Mouse (Mus musculus): ENCODE data around the gene Btaf1. TPM values are rescaled to one million over a fixed set of nuclear protein-coding genes. Genes with fewer than 3 reads are reported as not detected.

Gene Btaf1
- polyA plus RNA-seq (2015; fragmentation: Nextera tagmentation; extraction: Ambion mirVana) = 8.6 and 10.1 TPM in 2 replicates

DNA sequence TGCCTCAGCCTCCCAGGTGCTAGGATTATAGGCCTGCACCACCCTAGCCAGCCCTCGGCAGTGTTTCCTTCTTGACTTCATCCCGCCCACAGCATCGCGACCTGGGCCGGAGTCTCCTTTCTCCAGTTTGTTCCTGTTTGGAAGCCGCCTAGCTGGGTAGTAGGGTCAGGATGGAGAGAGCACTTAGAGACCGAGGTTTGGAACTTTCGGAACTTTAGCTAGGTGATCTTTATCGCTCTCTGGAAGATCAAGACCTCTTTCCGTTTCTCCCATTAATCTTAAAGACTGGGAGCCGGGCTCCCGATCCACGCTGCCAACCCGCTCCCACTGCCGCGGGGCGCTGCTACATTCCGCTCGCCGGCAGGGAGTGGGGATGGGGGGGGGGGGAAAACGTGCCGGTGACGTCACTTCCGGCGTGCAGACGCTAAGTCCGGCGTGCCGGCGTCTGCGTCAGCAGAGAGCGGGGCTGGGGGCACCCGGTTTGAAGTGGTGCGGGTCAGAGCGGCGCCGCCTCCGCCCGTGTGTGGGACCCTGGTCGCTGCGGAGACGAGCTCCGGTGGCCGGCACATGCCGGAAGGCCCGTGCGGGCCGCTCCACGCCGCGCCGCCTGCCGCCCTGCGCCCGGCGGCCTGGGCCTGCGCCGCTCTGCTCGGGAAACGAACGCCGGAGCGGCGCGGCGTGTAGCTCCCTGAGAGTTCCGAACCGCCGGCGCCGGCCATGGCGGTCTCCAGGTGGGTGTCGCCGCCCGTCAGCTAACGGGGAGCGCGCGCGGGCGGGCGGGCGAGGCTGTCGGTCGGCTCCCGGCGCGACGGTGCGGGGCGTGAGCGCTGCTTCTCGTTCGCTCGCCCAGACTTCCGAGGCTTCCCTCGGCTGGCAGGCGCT, at the start of gene Btaf1:
TSS of gene Btaf1 (plus strand) at position 409 of the 882 bp plus-strand sequence.
- peak; percentile 90 for DNase-seq (ENCODE audit: low spot score)

DNA sequence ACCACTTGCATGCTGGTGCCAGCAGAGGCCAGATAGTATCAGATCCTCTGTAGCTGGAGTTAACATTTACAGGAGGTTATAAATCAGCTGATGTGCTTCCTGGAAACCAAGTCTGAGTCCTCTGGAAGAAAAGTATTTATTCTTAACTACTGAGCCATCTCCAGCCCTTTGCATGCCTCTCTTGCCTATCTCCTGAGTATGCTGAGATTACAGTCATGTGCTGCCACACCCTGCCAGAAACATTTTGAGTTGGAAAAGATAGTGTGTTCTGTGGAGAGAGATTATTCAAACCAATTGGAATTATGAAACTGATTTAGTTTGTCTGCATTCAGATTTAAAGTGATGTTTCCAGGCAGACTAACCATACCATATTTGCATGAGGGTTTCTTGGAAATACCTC, 48.5 kb upstream of the Btaf1 start:
- DNase-seq (ENCODE audit: low spot score) = no peak

DNA sequence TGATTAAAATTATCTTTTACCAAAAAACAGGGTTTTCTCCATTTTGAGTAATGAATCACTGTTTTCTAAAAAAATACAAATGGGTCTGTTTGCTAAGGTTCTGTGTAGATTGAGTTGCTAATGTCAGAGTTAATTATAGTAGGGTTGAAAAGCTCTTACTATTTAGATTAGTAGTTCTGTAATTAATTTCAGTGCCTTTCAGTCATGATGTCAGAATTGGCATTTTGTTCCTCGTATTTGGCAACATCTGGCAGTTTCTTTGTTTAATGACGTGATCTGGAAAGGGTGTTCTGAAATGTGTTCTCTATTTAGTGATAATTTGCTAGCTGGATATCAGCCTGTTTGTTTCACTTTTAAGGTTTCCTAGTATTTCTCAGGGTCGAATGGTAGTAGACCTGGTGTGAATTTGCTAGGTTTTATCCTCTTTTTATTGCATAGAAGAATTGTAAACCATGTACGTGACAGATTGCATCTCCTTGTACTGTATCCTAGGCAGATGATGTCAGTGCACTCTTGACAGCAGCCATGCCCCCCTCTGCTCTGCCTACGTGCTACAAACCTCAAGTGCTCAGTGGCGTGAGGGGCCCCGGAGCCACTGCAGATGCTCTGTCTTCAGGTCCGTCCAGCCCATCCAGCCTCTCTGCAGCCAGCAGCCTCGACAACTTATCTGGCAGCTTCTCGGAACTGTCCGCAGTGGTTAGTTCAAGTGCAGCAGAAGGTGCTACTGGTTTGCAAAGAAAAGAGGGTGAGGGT, 47.0 kb upstream of the Btaf1 start:
- DNase-seq (ENCODE audit: low spot score) = no peak

DNA sequence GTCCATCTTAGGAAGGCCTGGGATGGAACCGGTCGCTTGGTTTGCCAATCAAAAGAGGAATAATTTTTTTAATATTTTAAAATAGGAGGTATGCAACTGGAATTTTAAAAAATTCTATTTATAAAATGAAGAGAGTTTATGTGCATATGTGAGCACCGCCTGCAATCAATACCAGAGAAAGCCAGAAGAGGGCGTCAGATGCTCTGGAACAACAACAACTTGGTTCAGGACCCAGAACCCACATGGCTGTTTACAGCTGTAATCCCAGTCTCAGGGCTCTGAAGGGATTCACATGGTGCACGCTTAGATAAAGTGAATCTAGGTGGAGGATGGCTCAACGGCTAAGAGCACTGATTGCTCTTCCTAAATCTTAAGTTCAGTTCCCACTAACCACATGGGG, 42.8 kb upstream of the Btaf1 start:
- peak; percentile 36 for DNase-seq (ENCODE audit: low spot score)

DNA sequence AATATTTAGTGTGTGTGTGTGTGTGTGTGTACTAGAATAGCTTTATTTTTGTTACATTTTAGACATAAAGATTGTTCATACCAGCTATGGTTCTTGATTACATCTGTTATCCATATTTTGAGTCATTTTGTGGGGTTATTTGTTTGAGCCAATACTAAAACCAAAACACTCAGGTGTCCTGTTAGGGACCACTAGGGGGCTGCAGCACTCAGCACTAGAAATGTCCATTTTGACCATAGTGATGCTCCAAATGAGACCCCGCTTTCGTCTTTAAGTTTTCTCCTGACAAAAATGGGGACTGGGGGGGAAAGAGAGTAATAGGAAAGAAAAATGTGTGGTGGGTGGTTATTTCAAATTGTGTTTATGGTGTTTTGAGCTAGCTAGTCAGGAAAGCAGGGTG, 39.6 kb upstream of the Btaf1 start:
- no peak for DNase-seq (ENCODE audit: low spot score)

DNA sequence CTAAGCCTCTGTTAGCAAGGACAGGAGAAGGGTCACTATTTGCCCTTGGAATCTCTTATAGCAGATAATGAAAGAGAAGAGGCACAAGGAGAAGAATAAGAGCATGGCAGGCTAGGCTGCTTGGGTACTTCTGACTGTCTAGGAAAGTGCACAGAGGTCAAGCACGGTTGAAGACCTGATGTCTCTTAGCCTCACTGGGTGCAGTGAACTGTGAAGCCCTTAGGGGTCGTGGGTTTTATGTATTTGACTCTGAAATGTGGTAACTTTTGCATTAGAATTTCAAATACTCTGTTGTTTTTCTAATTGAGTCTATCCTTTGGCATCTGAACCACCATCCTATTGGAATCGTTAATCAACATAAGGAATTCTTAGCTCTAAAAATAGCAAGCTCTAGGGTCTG, 38.2 kb upstream of the Btaf1 start:
- no peak for DNase-seq (ENCODE audit: low spot score)

DNA sequence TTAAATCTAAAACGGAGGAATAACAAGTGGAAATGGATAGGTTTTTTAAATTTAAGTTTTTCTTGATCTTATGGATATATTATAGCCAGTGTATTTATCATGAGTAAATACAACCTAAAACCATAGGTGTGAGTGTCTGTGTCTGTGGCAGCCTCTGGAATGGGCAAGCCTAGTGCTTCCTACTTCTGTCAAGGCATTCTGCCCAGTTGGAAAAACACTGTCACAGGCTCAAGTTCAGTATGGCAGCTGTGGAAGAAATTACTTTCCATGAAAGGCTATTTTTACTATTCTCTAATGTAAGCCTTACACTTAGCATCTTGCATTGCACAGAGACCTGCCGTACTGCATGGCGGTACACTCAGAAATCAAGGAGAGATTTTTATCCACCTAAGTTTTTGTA, 34.1 kb upstream of the Btaf1 start:
- DNase-seq (ENCODE audit: low spot score) = no peak

DNA sequence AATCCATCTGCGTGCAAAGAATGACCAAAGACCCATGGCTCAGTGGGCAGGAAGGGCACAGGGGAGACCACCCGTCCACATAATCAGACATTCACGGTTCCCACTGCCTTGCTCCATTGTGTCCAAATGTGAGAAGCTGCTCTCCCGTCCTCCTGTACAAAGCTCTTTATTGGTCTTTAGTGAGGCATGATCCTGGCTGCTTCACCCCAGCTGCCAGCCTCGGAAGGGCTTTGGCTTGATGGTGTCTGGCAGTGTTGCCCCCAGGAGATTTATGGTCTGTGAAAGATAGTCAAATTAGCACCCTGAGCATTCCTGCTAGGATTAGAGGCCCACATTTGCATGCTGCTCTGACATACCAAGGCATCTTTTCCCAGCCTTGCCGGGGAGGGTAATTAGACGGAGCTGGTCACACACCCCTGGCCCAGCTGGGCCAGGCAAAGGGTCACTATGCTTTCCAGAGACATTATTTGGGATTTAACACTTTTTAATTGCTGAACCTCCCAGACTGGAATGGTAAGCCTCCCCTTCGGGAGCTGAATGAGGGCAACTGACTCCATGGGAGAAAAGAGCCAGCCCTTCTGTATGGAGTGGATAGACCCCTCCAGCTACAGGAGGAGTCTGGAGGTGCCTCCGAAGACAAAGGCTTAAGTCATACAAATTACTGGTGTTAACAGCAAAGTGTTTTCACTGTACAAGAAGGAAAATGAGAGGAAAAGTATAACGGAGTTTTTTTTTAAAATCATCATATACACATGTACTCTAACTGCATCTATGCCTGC, 28.9 kb upstream of the Btaf1 start:
- DNase-seq (ENCODE audit: low spot score) = no peak

DNA sequence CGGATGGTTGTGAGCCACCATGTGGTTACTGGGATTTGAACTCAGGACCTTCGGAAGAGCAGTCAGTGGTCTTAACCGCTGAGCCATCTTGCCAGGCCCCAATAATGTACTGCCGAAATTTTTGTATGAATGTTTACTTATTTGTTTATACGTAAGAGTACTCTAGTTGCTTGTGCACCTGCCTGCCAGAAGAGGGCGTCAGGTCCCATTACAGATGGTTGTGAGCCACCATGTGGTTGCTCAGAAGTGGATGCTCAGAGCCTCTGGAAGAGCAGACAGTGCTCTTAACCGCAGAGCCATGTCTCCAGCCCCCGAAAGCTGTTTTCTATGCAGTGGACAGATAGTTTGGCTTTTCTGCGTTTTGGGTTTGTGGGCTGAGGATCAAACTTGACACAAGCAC, 28.1 kb upstream of the Btaf1 start:
- DNase-seq (ENCODE audit: low spot score) = peak; percentile 50

DNA sequence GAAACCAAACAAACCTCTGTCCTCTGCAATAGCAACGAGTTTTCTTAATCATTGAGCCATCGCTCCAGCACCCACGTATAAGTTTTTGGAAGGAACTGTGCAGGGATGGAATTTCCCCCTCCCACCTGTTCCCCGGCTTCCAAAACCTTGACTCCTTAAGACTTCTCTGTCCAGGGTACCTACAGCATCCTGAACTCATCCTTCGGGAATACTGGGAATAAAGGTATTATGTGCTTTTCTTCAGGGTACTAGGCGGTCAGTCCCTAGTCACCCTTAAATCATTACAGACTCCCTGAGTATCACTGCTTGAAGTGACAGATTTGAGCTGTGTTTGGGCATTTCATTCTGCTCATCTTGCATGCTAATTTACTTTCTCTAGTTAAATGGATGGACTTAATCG, 22.5 kb upstream of the Btaf1 start:
- no peak for DNase-seq (ENCODE audit: low spot score)

DNA sequence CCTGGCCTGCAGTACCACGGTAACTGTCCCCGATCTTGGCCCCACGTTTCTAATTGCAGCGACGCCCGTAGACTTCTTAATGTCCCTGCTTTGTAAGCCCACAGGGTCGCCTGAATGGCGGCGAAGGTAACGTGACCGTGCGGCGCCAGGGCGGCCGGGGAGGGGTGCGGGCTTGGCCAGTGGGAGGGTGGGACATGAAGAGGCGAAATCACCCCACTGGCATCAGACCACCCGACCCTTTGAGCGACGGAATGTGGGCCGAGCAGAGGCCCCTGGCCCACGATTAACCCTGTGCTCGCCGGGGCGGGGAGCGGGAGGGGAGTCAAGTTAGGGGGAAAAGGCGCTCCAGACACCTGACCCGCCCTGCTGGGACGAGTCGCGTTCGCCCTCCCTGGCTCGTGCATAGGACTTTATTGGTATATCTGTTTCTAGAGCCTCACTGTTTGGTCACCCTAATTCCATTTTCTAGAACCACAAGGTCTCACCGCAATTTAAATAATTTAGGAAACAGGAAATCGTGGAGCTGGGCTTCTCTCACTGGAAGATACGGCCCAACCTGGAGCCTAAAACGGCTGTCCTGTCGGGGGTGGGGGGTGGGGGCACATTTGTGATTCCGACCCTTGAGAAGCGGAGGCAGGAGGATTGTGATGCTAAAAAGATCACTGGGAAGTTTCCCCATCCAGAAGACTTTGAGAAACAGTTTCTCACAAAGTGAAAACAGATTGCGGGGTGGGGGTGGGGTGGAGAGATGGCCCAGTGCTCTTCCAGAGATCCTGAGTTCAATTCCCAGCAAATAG, 21.5 kb upstream of the Btaf1 start:
- peak; percentile 16 for DNase-seq (ENCODE audit: low spot score)

DNA sequence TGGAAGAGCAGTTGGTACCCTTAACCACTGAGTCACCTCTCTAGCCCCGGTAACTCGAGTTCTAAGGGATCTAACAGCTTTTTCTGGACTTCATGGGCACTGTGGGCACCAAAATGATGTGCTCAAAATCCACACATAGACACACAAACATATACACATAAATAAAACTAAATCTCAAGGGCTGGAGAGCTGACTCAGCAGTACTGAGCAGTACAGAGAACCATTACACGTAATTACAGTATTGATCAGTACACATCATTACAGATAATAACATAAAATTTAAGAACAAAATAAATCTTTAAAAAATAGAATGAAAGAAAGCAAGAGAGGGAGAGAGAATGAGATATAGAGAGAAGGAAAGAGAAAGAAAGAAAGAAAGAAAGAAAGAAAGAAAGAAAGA, 16.7 kb upstream of the Btaf1 start:
- DNase-seq (ENCODE audit: low spot score) = no peak

DNA sequence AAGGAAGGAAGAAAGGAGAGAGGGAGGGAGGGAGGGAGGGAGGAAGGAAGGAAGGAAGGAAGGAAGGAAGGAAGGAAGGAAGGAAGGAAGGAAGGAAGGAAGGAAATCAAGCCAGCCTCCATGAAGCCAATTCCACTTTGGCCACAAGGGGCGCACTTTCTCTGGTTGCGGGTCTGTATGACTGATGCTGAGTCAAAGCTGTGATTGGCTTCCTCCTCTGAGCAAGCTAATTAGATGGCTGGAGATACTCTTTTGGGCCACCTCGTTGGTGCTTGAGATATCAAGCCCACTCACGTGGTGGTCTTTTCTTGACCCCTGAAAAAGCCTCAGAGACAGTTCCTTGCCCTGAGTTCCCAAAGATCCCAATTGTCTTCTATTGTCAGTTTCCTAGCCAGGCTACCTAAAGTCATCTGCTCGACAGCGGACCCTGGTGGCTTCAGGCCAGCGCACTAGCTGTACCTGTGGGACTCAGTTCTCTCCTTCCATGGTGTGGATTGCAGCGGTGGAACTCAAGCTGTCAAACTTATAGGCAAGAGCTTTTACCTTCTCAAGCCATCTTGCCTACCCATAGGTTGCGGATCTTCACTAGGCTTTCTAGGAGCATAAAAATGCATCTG, 16.1 kb upstream of the Btaf1 start:
- peak; percentile 84 for DNase-seq (ENCODE audit: low spot score)

DNA sequence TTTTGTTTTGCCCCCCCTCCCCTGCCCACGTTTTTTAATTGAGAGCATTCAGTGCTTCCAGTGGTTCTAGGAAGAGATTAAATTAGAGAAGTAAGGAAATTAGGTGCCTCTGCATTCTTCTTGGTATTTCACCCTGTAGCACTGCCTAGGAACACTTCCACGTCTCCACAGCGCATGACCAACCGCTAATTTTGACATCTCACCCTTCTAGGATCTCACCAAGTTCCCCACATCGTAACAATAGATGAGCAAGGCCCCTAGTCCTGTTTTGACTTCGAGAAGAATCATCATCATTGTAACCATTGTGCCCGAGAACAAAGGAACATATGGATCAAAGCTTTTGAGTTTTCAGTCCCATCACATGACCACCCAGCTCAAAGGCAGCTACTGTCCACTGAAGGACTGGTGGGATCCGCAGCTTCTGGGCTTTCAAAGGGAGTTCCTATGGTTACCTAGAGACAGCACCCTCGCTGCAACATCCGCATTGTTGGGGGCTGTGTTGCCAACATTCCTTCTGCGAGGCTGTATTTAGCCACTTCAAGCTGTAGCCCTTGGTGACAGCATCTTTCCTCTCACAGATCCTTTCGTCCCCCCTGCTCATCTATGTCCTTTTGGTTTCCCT, 15.3 kb upstream of the Btaf1 start:
- DNase-seq (ENCODE audit: low spot score) = no peak

DNA sequence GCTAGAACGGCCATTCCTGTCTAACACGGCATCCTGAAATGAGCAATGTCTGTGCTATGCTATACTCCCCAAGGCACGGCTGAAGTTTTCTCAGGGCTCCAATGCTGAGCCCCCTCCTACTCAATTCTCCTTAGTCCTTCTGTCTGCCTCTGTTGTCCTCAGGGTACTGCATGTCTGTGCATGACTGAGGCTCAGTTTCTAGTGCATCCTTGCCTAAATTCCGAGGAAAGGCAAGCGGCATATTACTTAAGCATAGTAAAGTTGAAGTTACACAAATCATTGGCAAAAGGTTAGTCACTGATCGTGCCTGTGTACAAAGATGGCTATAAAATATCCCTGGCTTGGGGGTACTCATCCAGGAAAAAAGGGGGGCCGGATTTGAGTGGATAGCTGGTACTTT, 12.8 kb upstream of the Btaf1 start:
- no peak for DNase-seq (ENCODE audit: low spot score)

DNA sequence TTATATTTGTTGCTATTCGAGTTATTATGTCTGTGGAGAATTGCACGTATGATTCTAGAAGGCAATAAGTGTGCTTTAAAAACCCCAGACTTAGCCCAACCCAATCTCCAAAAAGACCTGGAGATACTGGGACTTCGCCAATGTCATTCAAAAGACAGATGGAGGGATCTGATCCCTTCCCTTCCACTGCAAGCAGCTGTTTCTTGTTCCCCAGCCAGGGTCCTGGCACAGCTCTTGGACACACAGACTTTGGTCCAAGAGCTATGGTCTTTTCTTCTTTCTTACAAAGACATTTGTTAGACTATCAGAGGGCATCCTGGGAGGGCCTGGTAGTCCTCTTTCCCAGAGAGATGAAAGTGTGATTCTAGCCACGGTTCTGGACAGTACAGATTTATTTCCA, 9.7 kb upstream of the Btaf1 start:
- no peak for DNase-seq (ENCODE audit: low spot score)

DNA sequence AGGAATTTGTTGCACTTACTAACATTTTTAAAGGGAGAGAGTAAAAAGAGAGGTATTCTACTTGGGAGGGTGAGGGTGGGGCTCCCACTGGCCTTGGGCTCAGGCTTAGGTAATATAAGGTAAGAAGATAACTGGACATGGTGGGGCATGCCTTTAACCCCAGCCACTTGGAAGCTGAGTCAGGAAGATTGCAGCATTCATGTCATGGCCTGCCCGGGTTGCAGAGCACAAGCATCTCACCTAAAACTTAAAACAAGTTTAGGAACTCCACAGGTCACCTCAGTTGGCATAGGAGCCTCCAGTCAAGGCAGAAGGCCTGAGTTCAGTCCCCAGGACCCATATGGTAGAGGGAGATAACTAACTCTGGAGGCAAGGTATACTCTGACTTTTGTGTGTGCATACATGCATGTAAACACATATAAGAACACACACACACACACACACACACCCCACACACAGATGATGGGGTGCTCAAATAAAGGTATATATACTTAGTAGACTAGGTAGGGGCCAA, 8.9 kb upstream of the Btaf1 start:
- no peak for DNase-seq (ENCODE audit: low spot score)

DNA sequence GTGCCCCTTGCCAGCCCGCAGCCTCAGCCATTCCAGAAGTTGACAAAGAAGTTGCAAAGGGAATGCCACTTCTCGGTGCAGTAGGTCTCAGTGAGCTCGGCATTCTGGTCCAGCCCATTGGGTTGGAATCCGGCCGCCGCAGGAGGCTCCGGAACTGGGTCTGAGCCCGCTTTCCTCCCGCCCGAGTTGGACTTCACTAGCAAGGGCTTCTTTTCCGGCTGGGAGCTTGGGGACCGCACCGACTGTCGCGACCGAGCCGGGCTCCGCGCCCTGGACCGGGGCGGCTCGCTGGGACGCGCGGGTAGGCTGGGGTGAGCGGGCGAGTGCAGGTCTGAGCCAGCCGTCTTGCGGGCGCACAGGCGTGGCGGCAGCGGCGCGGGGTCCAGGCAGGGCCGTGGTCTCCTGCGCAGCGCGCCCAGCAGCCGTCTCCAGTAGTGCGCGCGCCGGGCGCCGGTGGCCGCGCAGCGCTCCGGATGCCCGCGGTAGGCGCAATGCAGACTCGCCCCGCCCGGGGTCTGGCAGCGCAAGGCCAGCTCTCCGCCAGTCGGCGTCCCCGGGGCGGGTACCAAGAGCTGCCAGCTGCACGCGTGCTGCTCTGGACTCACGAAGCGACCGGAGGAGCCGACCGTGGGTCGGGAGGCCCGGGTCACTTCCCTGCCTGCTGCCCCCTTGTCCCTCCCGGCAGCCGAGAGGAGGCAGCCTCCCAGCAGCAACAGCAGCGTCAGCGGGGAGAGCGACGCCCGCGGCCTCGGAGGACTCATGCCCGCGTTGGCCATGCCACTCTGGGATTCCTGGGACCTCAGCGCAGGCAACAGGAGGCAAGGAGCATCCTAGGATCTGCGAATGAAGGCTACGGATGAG, 7.2 kb upstream of the Btaf1 start:
- peak; percentile 68 for DNase-seq (ENCODE audit: low spot score)

DNA sequence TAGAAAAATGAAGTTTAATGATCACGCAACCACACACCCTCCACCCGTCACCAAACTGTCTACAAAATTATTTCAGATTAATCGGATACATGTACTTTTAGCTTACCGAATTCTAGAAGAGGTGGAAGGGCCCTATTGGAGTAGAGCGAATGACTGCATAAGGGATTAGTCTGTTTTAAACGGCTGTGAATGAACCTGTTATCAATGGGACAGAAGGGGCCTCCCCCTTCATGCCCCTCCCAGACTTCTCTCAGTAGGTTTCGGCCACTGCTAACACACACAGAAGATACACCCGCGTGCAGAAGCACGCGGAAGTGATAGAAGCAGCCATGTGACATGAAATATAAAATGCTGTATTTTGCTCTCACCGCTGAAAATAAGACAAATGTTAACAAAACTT, 6.4 kb upstream of the Btaf1 start, which contains the start of gene Fgfbp3:
TSS of gene Fgfbp3 (minus strand) at position 150 of the 400 bp plus-strand sequence.
- DNase-seq (ENCODE audit: low spot score) = no peak
